Mouse (Mus musculus) ES-E14 (cell line): ENCODE data around the gene Map10. TPM values are rescaled to one million over a fixed set of nuclear protein-coding genes. Genes with fewer than 3 reads are reported as not detected.

Experiments used
- DNase-seq: peaks from one replicate; pipeline ENCODE4 v3.0.0-alpha.2; 2013; ENCODE audit warnings: low read depth, low spot score
- H3K27ac ChIP-seq: 2 replicates; pipeline ENCODE4 v1.5.1; 2012; ENCODE audit warnings: low read depth, mild to moderate bottlenecking, low read length, moderate library complexity, mixed read lengths; ENCODE audit not compliant: poor library complexity, insufficient read depth, severe bottlenecking
- H3K36me3 ChIP-seq: 2 replicates; pipeline ENCODE4 v1.6.1; 2012; ENCODE audit warnings: mild to moderate bottlenecking, low read length, moderate library complexity, mixed read lengths; ENCODE audit not compliant: control insufficient read depth, poor library complexity, insufficient read depth, severe bottlenecking
- H3K4me1 ChIP-seq, 2 experiments: fragments of 150-350 bp in 1 of 2; sonication (generic) in 1 of 2; 2 replicates each; pipeline ENCODE4 v1.6.1; 2012; ENCODE audit warnings: low read length in 2 of 2, mild to moderate bottlenecking in 1 of 2, mixed read lengths in 1 of 2; ENCODE audit not compliant: control insufficient read depth in 2 of 2, insufficient read depth in 2 of 2, poor library complexity in 1 of 2
- H3K4me3 ChIP-seq, 2 experiments: fragments of 150-350 bp in 1 of 2; sonication (generic) in 1 of 2; 2 replicates each; pipeline ENCODE4 v1.5.1; 2012; ENCODE audit warnings: low read length in 2 of 2, low read depth in 1 of 2, mild to moderate bottlenecking in 1 of 2, mixed read lengths in 1 of 2; ENCODE audit not compliant: insufficient read depth in 1 of 2, poor library complexity in 1 of 2, severe bottlenecking in 1 of 2
- H3K9ac ChIP-seq: 2 replicates; pipeline ENCODE4 v1.6.1; 2012; ENCODE audit warnings: low read depth, mild to moderate bottlenecking, low read length, mixed read lengths; ENCODE audit not compliant: poor library complexity, insufficient read depth, severe bottlenecking
- H3K9me3 ChIP-seq: fragments of 150-350 bp; sonication (generic); 2 replicates; pipeline ENCODE4 v1.6.1; 2012; ENCODE audit warnings: low read depth, mild to moderate bottlenecking, low read length; ENCODE audit not compliant: control insufficient read depth, insufficient read depth
- CHD2 ChIP-seq: IDR thresholded peaks from 2 replicates; pipeline ENCODE4 v1.6.1; 2014; ENCODE audit warnings: mild to moderate bottlenecking, low read depth, low read length, inconsistent platforms
- ZC3H11A ChIP-seq: IDR thresholded peaks from 2 replicates; pipeline ENCODE4 v1.6.1; 2012; ENCODE audit warnings: low read depth, mild to moderate bottlenecking, inconsistent platforms, low read length, borderline replicate concordance
- ZNF384 ChIP-seq: IDR thresholded peaks from 2 replicates; pipeline ENCODE4 v1.6.1; 2012; ENCODE audit warnings: low read depth, low read length, inconsistent platforms
- in situ Hi-C, 2 experiments: fragments of 600-800 bp; cut with MboI; formaldehyde crosslinking; loops; one replicate each; pipeline ENCODE4 v1.15.1; 2025; ENCODE audit warnings: low sequenced_read_pairs in 2 of 2, inconsistent platforms in 1 of 2; ENCODE audit not compliant: unreplicated experiment in 2 of 2
- total RNA-seq: library from RNA; depleted of rRNA; stranded (reverse); fragments of 300-350 nt; gene quantifications from 2 replicates; pipeline ENCODE4 v1.2.3, GENCODE M21; 2012; rRNA removed

The Map10 gene
- total RNA-seq, 1 experiment, result 6.4 TPM

DNA sequence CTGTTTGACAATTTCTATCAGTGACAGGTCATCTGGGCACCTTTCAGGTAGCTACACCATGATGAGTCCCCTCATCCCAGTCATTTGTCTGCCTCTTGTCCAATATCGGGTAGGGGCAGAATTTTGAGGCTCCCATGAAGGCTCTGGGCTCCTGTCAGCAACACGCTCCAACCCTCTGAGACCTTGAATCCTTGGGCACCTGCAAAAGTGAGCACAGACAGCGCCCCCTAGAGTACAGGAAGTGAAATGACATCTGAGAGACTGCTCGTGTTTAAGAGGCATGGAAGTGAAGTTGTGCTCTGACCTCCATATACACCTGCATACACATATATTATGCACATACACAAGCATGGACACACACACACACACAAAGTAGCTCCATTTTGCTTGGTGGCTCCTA lies 49.3 kb downstream of the Map10 start:
- Histone ChIP-seq H3K9ac (no peak overlapping the region), H3K9me3 (no peaks in the 10 kb centered on the region), H3K4me3 (no peak overlapping the region), H3K36me3 (no peaks in the 10 kb centered on the region), H3K27ac (no peak overlapping the region), H3K4me1 (peaks cover 0 to 5% of the 10 kb centered on the region in 2 experiments; a peak in 2 of 4 replicates)
- no peak for DNase-seq
- no peak for TF ChIP-seq CHD2
- TF ChIP-seq ZC3H11A, result peak; percentile 55; the same call in 1 of the 2 replicates
- in situ Hi-C loops, result no loop called here

DNA sequence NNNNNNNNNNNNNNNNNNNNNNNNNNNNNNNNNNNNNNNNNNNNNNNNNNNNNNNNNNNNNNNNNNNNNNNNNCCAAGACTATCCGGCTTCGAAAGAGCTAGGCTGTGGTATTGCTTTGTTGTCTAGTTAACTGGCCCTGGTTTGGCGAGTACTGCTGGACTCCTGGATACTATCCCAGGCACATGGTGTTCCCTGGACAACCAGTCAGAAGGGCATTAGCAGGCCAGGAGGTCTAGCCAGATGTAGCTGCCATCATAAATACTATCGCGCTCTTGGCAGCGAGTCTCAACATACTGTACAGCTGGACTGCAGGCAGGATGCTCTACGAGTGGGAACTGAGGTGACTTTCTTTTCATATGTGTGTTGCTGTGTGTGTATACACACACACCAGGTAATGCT lies 53.1 kb downstream of the Map10 start:
- peaks cover 0 to 21% of the 10 kb centered on the region in 2 experiments; a peak in 2 of 4 replicates for H3K4me1 ChIP-seq
- in situ Hi-C loops, result no loop called here

More for the DNA sequence above, 53.1 kb downstream of the Map10 start:
- DNase-seq, result no peak
- Histone ChIP-seq H3K9me3 (no peaks in the 10 kb centered on the region), H3K4me3 (no peak overlapping the region), H3K27ac (no peak overlapping the region), H3K9ac (no peak overlapping the region), H3K36me3 (no peaks in the 10 kb centered on the region)
- TF ChIP-seq CHD2 (no peak), ZNF384 (no peak)

Other genes with a start within 250 kb of the Map10 start
- 16.6 and 19.0 TPM in 2 replicates for gene Sipa1l2, start 100.0 kb upstream of the Map10 start, total RNA-seq
- gene Ntpcr, start 60.1 kb downstream of the Map10 start, total RNA-seq, result 21.5 and 25.3 TPM in 2 replicates
- gene Pcnx2, start 228.5 kb downstream of the Map10 start, total RNA-seq, result 2.0 and 2.9 TPM in 2 replicates
- 0.04 and 0.11 TPM in 2 replicates for gene Map3k21, start 240.6 kb downstream of the Map10 start, total RNA-seq